Mouse (Mus musculus) layer of hippocampus, adult 18-20 months (tissue): ENCODE data around the gene Ube2cbp. TPM values are rescaled to one million over a fixed set of nuclear protein-coding genes. Genes with fewer than 3 reads are reported as not detected.

ENCODE experiments used
- total RNA-seq, 2 experiments: library from RNA; stranded (reverse); gene quantifications; 2 replicates each; pipeline ENCODE4 v1.2.3; 2021

Gene Ube2cbp
- total RNA-seq, 2 experiments from 2014 or later, result 4.5 to 5.4 TPM

Other genes starting within 250 kb of the Ube2cbp start
- 10 to 100 TPM; 54.2 to 55.6 TPM for gene Dop1a, start 2.2 kb upstream of the Ube2cbp start, total RNA-seq
- gene Pgm3, start 106.9 kb upstream of the Ube2cbp start, total RNA-seq, result 10 to 100 TPM; 17.6 to 18.1 TPM
- gene Rwdd2a, start 107.0 kb upstream of the Ube2cbp start, total RNA-seq, result 10 to 100 TPM; 27.5 to 30.3 TPM
- 10 to 100 TPM; 61.0 to 63.2 TPM for gene Me1, start 231.0 kb upstream of the Ube2cbp start, total RNA-seq